Mouse (Mus musculus) stomach, postnatal 0 days (tissue): ENCODE data around the gene Gm853.

Source experiments
- CTCF ChIP-seq: IDR thresholded peaks from 2 replicates; pipeline ENCODE4 v1.5.1; 2016; ENCODE audit warnings: antibody characterized with exemption, low read depth, mild to moderate bottlenecking, moderate library complexity
- EP300 ChIP-seq: optimal IDR thresholded peaks from 2 replicates; pipeline ENCODE3; 2016; ENCODE audit warnings: antibody characterized with exemption

GRCm38 (mm10) chr4:130251172-130251705 lies 29.0 kb upstream of the Gm853 start:
- TF ChIP-seq CTCF: no peak
- TF ChIP-seq EP300: no peak
